Mouse (Mus musculus): ENCODE data around the gene Aig1.

DNA sequence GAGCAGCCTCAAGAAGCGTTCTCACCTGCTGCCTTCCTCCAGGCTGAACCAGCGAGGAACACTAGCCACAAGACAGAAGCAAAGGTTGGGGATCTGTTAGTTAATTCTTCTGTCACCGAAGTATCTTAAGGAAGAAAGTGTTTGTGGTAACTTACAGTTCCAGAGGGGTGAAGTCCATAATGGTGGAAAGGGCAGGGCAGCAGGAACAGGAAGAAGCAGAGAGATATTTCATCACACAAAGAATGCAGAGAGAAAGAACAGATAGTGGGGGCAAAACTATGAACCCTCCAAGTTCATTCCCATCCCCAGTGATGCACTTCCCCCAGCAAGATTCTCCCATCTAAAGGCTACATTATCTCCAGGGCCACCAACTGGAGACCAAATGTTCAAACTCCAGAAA lies 13.7 kb downstream of the Aig1 start:
- TF ChIP-seq CTCF (IDR thresholded peaks at IDR 0.05; ENCODE audit: extremely low read depth, insufficient read depth, insufficient read length, insufficient replicate concordance) (no peak), POLR2A (IDR thresholded peaks at IDR 0.05; ENCODE audit: low read depth, low read length) (no peak)
